Mouse (Mus musculus): ENCODE results near the gene Atp11a.
A peak's percentile ranks its signal among the peaks of the same experiment; 100 is the strongest.

Atp11a gene

GRCm38 (mm10) chr8:12756391-12757157 lies at the start of gene Atp11a:
Atp11a (plus strand) TSS chr8:12757014.
- DNase-seq = peak; percentile 84

- DNase-seq = no peak
These were observed 45.2 kb upstream of the Atp11a start for GRCm38 (mm10) chr8:12711623-12712022.

GRCm38 (mm10) chr8:12715861-12716585 lies 40.8 kb upstream of the Atp11a start:
- DNase-seq = no peak

GRCm38 (mm10) chr8:12719091-12719490 lies 37.7 kb upstream of the Atp11a start:
- no peak for DNase-seq

GRCm38 (mm10) chr8:12728644-12729043 lies 28.2 kb upstream of the Atp11a start:
- DNase-seq = no peak

- peak; percentile 18 for DNase-seq
These were observed 26.0 kb upstream of the Atp11a start for GRCm38 (mm10) chr8:12730780-12731179.

- no peak for DNase-seq
These were observed 24.4 kb upstream of the Atp11a start for GRCm38 (mm10) chr8:12732431-12732830.

GRCm38 (mm10) chr8:12739113-12739512 lies 17.7 kb upstream of the Atp11a start:
- DNase-seq = no peak

GRCm38 (mm10) chr8:12743390-12743789 lies 13.4 kb upstream of the Atp11a start:
- no peak for DNase-seq

GRCm38 (mm10) chr8:12748183-12748582 lies 8.6 kb upstream of the Atp11a start:
- no peak for DNase-seq

GRCm38 (mm10) chr8:12749116-12749515 lies 7.7 kb upstream of the Atp11a start:
- DNase-seq = no peak

- DNase-seq = no peak
These were observed 3.8 kb upstream of the Atp11a start for GRCm38 (mm10) chr8:12753054-12753453.

GRCm38 (mm10) chr8:12754115-12754514 lies 2.7 kb upstream of the Atp11a start:
- no peak for DNase-seq

GRCm38 (mm10) chr8:12755312-12755711 lies 1.5 kb upstream of the Atp11a start:
- no peak for DNase-seq

- DNase-seq = no peak
These were observed 988 bp upstream of the Atp11a start for GRCm38 (mm10) chr8:12755826-12756225.

- DNase-seq = peak; percentile 32
These were observed 572 bp downstream of the Atp11a start for GRCm38 (mm10) chr8:12757231-12757940.

- DNase-seq = no peak
These were observed 3.1 kb downstream of the Atp11a start for GRCm38 (mm10) chr8:12759963-12760362.

- DNase-seq = no peak
These were observed 5.1 kb downstream of the Atp11a start for GRCm38 (mm10) chr8:12761873-12762272.

GRCm38 (mm10) chr8:12763565-12764108 lies 6.8 kb downstream of the Atp11a start:
- no peak for DNase-seq

- no peak for DNase-seq
These were observed 8.2 kb downstream of the Atp11a start for GRCm38 (mm10) chr8:12764971-12765370.

GRCm38 (mm10) chr8:12767176-12767575 lies 10.4 kb downstream of the Atp11a start:
- no peak for DNase-seq

- DNase-seq = no peak
These were observed 11.9 kb downstream of the Atp11a start for GRCm38 (mm10) chr8:12768747-12769146.

GRCm38 (mm10) chr8:12769296-12769695 lies 12.5 kb downstream of the Atp11a start:
- DNase-seq = no peak
